Mouse (Mus musculus) cerebral cortex, adult 2 months (tissue): ENCODE data around the gene Dmtf1.

Experiments
- WGBS: fragments of 180-500 bp; shearing (Covaris S2); methylation state at CpG from one replicate; pipeline ENCODE4 v1.1.7; 2018; 5-methylcytosine and 5-hydroxymethylcytosine counted together

Gene Dmtf1

DNA sequence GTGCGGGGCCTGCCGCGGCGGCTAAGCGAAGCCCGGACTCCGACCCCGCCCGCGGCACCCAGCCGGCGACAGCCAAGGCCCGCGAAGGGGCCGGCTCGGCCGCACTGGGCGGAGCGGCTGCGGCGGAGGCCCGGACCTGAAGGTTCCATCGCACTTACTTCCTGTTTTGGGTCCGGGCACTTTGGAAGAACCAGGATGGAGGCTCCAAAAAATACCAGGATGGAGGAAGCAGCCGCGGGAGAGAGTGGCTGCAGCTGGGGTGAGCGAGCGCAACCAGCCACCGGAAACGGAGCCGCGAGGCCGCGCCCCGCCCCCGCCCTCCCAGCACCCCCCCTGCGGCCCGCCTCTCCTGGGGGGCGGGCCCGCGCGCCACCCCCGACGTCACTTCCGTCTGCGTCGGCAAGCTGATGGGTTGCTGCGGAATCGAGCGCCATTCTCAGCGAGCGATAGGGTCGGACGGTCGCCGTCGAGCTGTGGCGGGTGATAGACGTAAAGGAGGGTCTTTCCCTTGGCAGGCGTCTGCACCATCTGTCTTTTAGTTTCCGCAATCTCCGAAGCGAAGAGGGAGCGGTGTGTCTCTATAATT lies at the start of gene Dmtf1:
TSS of gene Dmtf1 (minus strand) at position 321 of the 586 bp plus-strand sequence.
- 1% methylated on average over 58 of the region's 64 CpGs for WGBS

GRCm38 (mm10) chr5:9186467-9186866 lies 24.9 kb upstream of the Dmtf1 start:
- WGBS, result 86% methylated on average over 1 of the region's 1 CpGs

DNA sequence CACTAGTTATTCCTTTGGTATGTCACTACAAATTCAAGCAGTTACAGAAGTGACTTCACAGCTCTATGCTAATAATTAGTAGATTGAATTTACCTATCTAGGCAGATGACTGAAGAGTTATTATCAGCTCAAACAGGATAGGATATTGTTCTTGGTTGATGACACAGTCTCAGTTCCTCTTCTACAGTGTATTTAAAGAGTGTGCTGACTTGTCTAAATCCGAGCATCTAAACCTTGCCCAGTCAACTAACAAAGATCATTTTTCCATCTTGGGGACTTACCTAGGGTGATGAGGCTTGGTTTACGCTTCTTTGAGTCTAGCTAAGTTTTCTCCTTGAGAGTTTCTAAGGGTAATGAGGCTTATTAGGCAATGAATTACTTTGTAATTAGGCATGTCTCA lies 11.7 kb upstream of the Dmtf1 start:
- 71% methylated on average over 2 of the region's 2 CpGs for WGBS

- 77% methylated on average over 5 of the region's 5 CpGs for WGBS
Measured at GRCm38 (mm10) chr5:9169328-9170005, 7.9 kb upstream of the Dmtf1 start.

DNA sequence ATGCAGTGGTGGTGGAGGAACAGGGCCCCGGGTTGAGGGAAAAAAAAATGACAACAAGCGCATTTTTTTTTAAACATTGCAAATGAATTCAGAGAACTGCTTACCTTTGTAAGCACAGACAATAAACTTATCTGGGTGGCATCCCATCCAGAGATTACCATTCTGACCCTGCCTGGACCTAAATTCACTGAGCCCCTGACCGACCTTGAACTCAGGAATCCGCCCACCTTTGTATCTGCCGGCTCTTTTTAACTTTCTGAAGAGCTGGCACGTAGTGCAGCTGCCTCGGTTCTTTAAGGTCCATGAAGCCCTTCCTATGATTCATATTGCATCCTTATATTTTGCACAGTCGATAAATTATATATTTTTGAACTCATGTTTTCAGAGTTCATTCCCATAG lies 4.8 kb upstream of the Dmtf1 start:
- 83% methylated on average over 8 of the region's 8 CpGs for WGBS

GRCm38 (mm10) chr5:9165151-9165550 lies 3.6 kb upstream of the Dmtf1 start:
- 77% methylated on average over 10 of the region's 10 CpGs for WGBS

- 78% methylated on average over 3 of the region's 3 CpGs for WGBS
Measured at GRCm38 (mm10) chr5:9163411-9163810, 1.8 kb upstream of the Dmtf1 start.

- WGBS, result 8% methylated on average over 7 of the region's 7 CpGs
Measured at GRCm38 (mm10) chr5:9162088-9162487, 512 bp upstream of the Dmtf1 start.

DNA sequence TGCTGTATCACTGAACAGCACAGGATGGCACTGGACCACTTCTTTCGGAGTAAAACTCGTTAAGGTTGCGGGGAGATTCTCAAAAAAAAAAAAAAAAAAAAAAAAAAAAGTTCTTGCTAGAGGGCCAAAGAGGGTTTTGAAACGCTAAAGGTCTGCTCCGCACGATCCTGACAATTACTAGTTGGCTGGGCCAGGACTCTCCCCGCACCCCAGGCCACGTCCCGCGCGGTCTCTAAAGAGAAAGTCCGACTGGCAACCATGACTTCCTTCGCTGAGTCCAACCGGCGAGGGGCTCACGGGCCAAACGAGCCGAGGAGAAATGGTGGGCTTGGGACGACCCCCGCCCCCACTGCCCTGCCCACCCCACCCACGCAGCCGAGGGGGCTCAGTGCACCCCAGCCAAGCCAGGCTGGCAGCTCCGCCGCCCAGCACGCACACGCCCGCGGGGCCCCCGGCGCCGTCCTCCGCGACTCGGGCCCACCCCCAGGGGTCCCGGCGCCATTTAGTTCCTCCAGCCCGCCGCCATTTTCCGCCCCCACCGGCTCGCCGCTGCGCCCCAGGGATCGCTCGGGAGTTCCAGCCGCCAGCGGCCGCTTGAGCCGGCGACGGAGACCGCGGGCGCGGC lies 633 bp downstream of the Dmtf1 start:
- WGBS, result under 1% methylated on average over 54 of the region's 55 CpGs

GRCm38 (mm10) chr5:9157336-9157735 lies 4.2 kb downstream of the Dmtf1 start:
- 66% methylated on average over 1 of the region's 1 CpGs for WGBS

DNA sequence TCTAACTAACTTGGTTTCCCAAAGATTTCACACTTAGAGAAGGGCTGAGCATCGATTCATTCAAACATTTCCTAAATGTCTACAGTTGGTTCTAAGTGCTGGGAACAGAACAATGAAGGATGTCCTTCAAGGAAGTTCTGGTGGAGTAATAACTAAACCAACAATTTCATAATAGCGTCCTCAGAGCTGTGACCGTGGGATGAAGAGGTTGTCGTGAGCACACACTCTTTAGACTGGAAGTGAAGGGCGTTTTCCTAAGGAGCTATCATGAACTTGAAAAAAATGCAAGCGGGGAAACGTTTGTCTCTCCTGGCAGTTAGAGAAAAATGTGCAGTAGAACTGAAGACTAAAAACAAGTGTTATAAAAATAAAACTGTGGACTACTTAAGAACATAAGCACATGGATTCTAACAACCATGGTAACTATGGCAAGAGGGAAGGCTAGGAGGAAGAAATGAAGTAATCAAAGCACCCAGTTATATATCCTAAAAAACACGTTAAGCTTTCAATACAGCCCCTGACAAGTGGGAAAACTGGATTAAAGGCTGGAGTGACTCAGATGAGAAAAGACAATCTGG lies 12.2 kb downstream of the Dmtf1 start:
- 50% methylated on average over 8 of the region's 8 CpGs for WGBS

GRCm38 (mm10) chr5:9142376-9142775 lies 19.2 kb downstream of the Dmtf1 start:
- WGBS, result 92% methylated on average over 6 of the region's 6 CpGs

DNA sequence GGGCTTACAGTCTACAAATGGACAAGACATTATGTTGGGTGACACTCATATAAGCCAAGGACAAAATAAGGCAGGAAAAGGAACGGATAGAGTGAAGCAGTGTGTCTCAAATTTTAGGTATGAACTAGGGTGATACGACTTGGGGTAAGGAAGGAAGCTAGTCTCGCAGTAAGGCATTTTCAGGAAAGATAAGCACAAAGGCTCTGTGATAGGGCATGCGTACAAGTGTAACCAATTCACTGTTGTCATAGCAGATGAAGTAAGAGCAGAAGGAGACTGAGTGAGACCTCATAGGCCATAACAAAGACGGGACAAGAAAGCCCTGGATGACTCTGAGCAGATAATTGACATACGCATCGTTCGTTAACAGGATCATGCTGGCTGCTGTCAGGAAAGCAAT lies 20.9 kb downstream of the Dmtf1 start:
- 89% methylated on average over 8 of the region's 8 CpGs for WGBS

- 81% methylated on average over 3 of the region's 3 CpGs for WGBS
Measured at GRCm38 (mm10) chr5:9135588-9135987, 26.0 kb downstream of the Dmtf1 start.

- WGBS, result 86% methylated on average over 7 of the region's 7 CpGs
Measured at GRCm38 (mm10) chr5:9131786-9132185, 29.8 kb downstream of the Dmtf1 start.

DNA sequence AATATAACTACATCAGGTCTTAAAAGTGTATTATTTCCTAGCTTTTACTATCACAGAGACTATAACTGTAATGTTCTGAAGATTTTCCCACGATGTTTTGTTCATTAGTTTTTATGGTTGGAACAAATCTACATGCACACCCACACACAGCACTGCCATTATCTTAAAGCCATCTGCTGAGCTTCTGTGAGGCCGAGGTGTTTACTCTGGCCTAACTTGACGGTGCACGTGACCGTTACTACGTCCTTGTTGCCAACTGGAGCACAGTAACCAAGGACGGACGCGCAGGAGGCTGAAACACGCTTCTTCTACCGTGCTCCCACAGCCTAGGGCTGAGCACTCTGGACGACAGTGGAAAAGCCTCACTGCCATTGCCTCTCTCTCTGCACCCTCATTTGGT lies 33.0 kb downstream of the Dmtf1 start:
- 71% methylated on average over 12 of the region's 12 CpGs for WGBS

DNA sequence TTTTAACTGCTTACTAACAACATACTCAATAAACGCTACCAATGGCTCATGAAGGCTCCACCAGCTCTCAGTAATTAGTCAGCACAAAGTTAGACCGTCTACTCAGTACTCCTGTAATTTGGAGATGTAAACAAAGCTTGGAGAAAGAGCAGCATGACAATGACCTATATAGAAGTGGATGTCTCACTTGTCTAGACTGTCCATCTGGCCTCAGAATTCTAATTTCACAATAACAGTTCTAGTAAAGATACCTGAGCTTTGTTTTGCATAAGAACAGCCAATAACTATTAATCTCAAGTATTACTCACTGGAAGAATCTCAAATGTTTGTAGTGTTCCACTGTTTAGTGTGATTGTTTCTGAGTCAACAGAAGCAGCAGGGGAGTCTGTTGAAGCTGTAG lies 37.4 kb downstream of the Dmtf1 start:
- 65% methylated on average over 2 of the region's 2 CpGs for WGBS

DNA sequence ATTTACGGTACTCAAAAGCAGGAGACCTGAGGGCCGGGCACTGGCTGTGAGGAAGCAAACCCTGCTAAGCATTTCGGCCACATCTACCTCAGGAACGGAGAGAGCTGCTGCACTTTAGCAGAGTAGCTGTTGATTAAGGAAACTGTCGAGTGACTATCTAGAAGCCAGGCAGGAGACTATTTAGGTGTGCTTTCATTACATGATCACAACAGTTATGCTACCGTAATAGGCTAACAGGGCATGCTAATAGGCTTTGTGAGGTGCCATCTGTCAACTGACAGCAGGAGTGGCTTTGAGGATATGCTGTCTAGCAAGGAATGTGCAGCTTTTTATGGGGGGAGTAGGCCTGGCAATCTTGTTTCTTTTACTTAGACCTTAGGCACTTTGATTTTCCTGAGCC lies 47.4 kb downstream of the Dmtf1 start:
- WGBS, result 64% methylated on average over 6 of the region's 6 CpGs

DNA sequence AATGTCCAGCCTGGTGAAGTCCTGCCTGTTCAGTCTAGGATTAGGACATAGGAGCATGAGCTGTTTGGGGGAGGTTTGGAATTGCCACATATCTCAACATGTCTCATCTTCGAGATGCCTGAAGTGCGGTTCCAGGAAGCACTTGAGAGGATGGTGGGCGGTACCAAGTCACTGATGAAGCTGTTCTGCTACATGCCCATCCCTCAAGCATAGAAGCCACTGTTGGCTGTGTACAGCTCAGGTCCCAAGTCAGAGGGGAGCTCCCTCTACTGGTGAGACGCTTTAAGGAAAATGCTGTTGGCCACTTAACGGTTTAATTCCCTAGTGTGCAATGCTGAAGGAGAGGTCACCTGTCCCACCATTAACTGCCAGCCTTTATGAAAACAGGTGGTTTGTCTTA lies 49.8 kb downstream of the Dmtf1 start:
- WGBS, result 6% methylated on average over 5 of the region's 5 CpGs

DNA sequence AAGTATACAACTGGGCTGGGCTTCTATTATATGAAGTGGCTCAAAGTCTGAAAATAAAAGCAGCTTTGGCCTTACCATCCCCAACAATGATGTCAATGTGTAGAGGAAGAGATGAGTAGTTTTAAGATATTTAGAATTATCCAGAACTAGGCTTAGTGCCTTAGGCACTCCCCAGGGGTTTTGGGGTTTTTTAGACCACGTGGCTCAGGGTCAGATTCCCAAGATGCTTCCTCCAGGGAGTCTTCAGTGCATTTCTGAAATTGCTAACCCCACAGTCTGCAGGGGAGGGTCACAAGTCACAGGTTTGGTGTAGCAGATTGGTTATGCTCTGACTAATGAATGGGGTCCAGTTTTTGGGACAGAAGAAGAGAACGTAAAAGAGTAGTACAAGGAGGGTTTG lies 50.3 kb downstream of the Dmtf1 start:
- 66% methylated on average over 2 of the region's 2 CpGs for WGBS

DNA sequence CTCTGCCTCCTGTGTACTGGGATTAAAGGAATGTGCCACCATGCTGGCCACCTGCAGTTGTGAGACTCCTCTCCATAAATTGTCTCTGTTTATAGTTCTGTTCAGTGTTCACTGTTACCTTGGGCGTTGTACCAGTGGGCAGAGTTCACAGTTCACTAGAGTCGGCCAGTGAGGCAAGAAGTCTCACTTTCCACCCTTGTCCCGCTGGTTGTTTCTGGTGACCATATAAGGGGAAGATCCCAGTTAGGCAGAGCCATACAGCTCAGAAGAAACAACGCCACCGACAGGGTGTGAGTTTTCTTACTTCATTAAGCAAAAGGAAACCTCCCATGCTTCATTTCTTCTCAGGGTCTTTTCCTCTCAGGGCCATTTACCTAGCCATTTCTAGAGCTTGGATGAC lies 53.1 kb downstream of the Dmtf1 start:
- WGBS, result 90% methylated on average over 5 of the region's 5 CpGs

DNA sequence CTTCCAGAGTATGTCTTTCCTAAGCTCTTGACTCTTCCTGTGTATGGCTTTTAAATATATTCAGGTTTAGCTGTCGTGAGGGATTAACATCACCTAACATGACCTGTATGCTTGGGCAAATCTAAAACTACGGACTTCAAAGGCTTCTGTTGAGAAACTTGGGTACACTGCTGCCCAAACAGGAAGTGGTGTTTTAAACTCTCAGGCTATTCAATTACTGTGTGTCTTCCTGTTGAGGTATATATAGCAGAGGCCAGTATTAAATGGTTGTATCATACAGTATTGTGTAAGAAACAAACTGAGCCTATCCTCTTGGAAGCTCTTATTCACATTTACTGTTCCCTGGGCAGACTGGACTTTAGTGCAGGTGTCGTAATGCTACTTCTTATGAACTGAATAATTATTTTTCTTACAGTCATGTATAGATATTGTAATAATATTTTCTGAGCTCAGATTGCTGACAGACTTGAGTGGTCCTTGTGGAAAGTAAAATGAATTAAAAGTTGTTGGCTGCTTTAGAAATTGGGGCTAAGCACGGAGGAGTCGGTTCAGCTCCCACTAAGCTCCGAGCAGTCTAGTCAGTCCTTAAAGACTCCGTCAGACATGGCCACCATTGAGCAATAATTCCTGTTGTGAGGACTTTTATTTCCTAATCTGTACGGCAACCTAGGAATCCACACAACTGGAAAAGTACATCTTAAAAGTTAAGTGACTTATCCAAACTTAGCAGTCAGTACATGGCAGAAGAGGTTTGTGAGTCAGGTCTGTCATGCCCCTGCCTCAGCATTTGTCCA lies 54.1 kb downstream of the Dmtf1 start:
- WGBS, result 71% methylated on average over 8 of the region's 8 CpGs
